ENCODE assay signal across 8 mouse cellular contexts in genomic region chr2:14074221-14074901, GRCm38 (mm10). TPM values are rescaled to one million over a fixed set of nuclear protein-coding genes. Genes with fewer than 3 reads are reported as not detected.
A peak's percentile ranks its signal among the peaks of the same experiment; 100 is the strongest.
DNase-seq lines count a peak whose midpoint lies in the region; ATAC-seq and TF ChIP-seq lines count a peak whose summit lies in the region.

No protein-coding gene starts in this region.

- ATAC-seq in hindbrain, embryonic 13.5 days (ENCODE audit: low FRiP score), result no peak
- peak; percentile 1; the same call in 1 of the 2 replicates for ATAC-seq in megakaryocyte progenitor cell, adult 5-6 weeks (replicated peaks; ENCODE audit: poor library complexity)

- peak overlapping the region; percentile 96 for H3K9ac ChIP-seq in hindbrain, embryonic 13.5 days

- DNase-seq in layer of hippocampus, adult 11-12 months (ENCODE audit: low spot score), result peak; percentile 18
- no peak for DNase-seq in layer of hippocampus, adult 18-20 months (ENCODE audit: low spot score in 2 of 2)
- DNase-seq in brain, embryonic 14.5 days (ENCODE audit: low read depth), result peak; percentile 81
- no peak for DNase-seq in frontal cortex, postnatal 10 days (ENCODE audit: low spot score in 2 of 2)
- DNase-seq in ovary, postnatal 36 days (ENCODE audit: low spot score), result no peak
- DNase-seq in gastrocnemius, postnatal 4 days (ENCODE audit: low spot score in 2 of 2), result no peak

- H3K4me3 ChIP-seq in hindbrain, embryonic 13.5 days, result peak overlapping the region; percentile 86

- 1% methylated on average over 38 of the region's 38 CpGs for WGBS in hindbrain, embryonic 13.5 days

- no peak for TF ChIP-seq POLR2A in brain, embryonic 14.5 days (IDR thresholded peaks at IDR 0.05; ENCODE audit: borderline replicate concordance, extremely low read depth, insufficient read depth, insufficient read length, poor library complexity, severe bottlenecking)

- peak overlapping the region; percentile 97 for H3K27ac ChIP-seq in hindbrain, embryonic 13.5 days

- peaks cover 22% of the 10 kb centered on the region for H3K4me1 ChIP-seq in hindbrain, embryonic 13.5 days (replicated peaks)

- peak overlapping the region; percentile 73 for H3K4me2 ChIP-seq in hindbrain, embryonic 13.5 days

- H3K36me3 ChIP-seq in hindbrain, embryonic 13.5 days, result no peaks in the 10 kb centered on the region

- H3K27me3 ChIP-seq in hindbrain, embryonic 13.5 days, result no peaks in the 10 kb centered on the region

- no peaks in the 10 kb centered on the region for H3K9me3 ChIP-seq in hindbrain, embryonic 13.5 days

- no peak for TF ChIP-seq CTCF in brain, embryonic 14.5 days (IDR thresholded peaks at IDR 0.05; ENCODE audit: borderline replicate concordance, extremely low read depth, insufficient read depth, insufficient read length)

RNA-seq across cellular contexts. Expression of gene Stam, which starts 0.5 kb away (rescaled TPM):
- total RNA-seq in layer of hippocampus, adult 18-20 months (2021), result 10 to 100 TPM; 89.2 to 91.4 TPM
- 73.7 and 77.4 TPM in 2 replicates for polyA plus RNA-seq in brain, embryonic 14.5 days (2012; rRNA removed)
- 116 and 119 TPM in 2 replicates for polyA plus RNA-seq in hindbrain, embryonic 13.5 days (2015; fragmentation: Nextera tagmentation; extraction: Ambion mirVana)
- 31.0 and 35.8 TPM in 2 replicates for total RNA-seq in megakaryocyte progenitor cell, adult 5-6 weeks (2015)
- 21.0 and 24.1 TPM in 2 replicates for total RNA-seq in megakaryocyte progenitor cell, adult 5-6 weeks (2017)
- 10 to 100 TPM; 54.4 to 65.3 TPM for total RNA-seq in gastrocnemius, postnatal 4 days (2021)

RNA-seq across cellular contexts. Expression of gene Hacd1, which starts 18.4 kb away (rescaled TPM):
- total RNA-seq in layer of hippocampus, adult 18-20 months (2021), result 10 to 100 TPM; 15.0 to 18.3 TPM
- 51.8 and 56.5 TPM in 2 replicates for polyA plus RNA-seq in brain, embryonic 14.5 days (2012; rRNA removed)
- 72.5 and 73.1 TPM in 2 replicates for polyA plus RNA-seq in hindbrain, embryonic 13.5 days (2015; fragmentation: Nextera tagmentation; extraction: Ambion mirVana)
- total RNA-seq in megakaryocyte progenitor cell, adult 5-6 weeks (2015), result 51.4 and 53.4 TPM in 2 replicates
- total RNA-seq in megakaryocyte progenitor cell, adult 5-6 weeks (2017), result 73.5 and 79.3 TPM in 2 replicates
- total RNA-seq in gastrocnemius, postnatal 4 days (2021), result 100 to 1,000 TPM; 210 to 241 TPM

Comparison
In these comparisons a context has a peak if more than half of its experiments do, and no peak if none do; other contexts are left out.
1. DNase-seq: peak in layer of hippocampus, adult 11-12 months (single experiment) and brain, embryonic 14.5 days (single experiment); none in layer of hippocampus, adult 18-20 months (0 of 2), frontal cortex, postnatal 10 days (0 of 2), ovary, postnatal 36 days (single experiment) and gastrocnemius, postnatal 4 days (0 of 2).